ENCODE assay signal across 14 mouse cellular contexts in genomic region chr9:91385561-91386430, GRCm38 (mm10). TPM values are rescaled to one million over a fixed set of nuclear protein-coding genes. Genes with fewer than 3 reads are reported as not detected.
DNase-seq lines count a peak whose midpoint lies in the region; ATAC-seq and TF ChIP-seq lines count a peak whose summit lies in the region.
"Had no signal": no experiment of that assay in that cellular context is flagged by ENCODE, and none has a peak within 500 bp of the region (broad histone marks: within the 10 kb centered on the region; RNA-seq: fewer than 3 reads in every experiment).

No protein-coding gene starts in this region.

- H3K36me3 ChIP-seq in forebrain, embryonic 14.5 days (ENCODE audit: control insufficient read depth, insufficient read depth, low read length): no peaks in the 10 kb centered on the region
- no peaks in the 10 kb centered on the region for H3K36me3 ChIP-seq in hindbrain, postnatal 0 days (ENCODE audit: insufficient read depth, low read length)

- no peaks in the 10 kb centered on the region for H3K9me3 ChIP-seq in forebrain, embryonic 14.5 days (replicated peaks; ENCODE audit: control insufficient read depth, low read length)
- H3K9me3 ChIP-seq in hindbrain, postnatal 0 days (ENCODE audit: low read length): no peaks in the 10 kb centered on the region

- H3K27me3 ChIP-seq in forebrain, embryonic 14.5 days (replicated peaks; ENCODE audit: control insufficient read depth, insufficient read depth, low read length): peaks cover 76% of the 10 kb centered on the region
- H3K27me3 ChIP-seq in hindbrain, postnatal 0 days (ENCODE audit: insufficient read depth, low read length): peaks cover 28% of the 10 kb centered on the region

- peak overlapping the region; percentile 37; the same call in 1 of the 2 replicates for H3K4me2 ChIP-seq in forebrain, embryonic 14.5 days (ENCODE audit: low read length)
- H3K4me2 ChIP-seq in hindbrain, postnatal 0 days (ENCODE audit: low read depth, low read length): peak overlapping the region; percentile 53

- H3K9ac ChIP-seq in forebrain, embryonic 14.5 days (ENCODE audit: low read length): peak overlapping the region; percentile 17; the same call in 1 of the 2 replicates
- peak overlapping the region; percentile 58; the same call in 1 of the 2 replicates for H3K9ac ChIP-seq in hindbrain, postnatal 0 days (replicated peaks; ENCODE audit: low read length)
- H3K9ac ChIP-seq: liver, embryonic 14.5 days had no signal

- peak; percentile 41 to 59 for DNase-seq in cerebellum, postnatal 14 days
- no peak for DNase-seq in cerebellum, postnatal 4 days (ENCODE audit: low spot score in 2 of 2)
- DNase-seq in forebrain, embryonic 14.5 days (ENCODE audit: low spot score): no peak
- DNase-seq in hindbrain, postnatal 0 days (ENCODE audit: low spot score): peak; percentile 30
- DNase-seq in neural tube, embryonic 10.5 days (ENCODE audit: extremely low spot score, low spot score): peak; percentile 40
- no peak for DNase-seq in kidney, postnatal 14 days
- no peak for DNase-seq in frontal cortex, postnatal 10 days (ENCODE audit: low spot score in 2 of 2)
- DNase-seq in adrenal gland, adult 18-20 months (ENCODE audit: low spot score in 2 of 2): no peak
- DNase-seq: adrenal gland, postnatal 36 days; heart, adult 2 months; kidney, adult 8-10 months had no signal

- peak overlapping the region; percentile 95 for H3K27ac ChIP-seq in forebrain, embryonic 14.5 days (ENCODE audit: low read depth, low read length)
- peak overlapping the region; percentile 98 for H3K27ac ChIP-seq in hindbrain, postnatal 0 days
- H3K27ac ChIP-seq: heart, adult 2 months; liver, embryonic 14.5 days; macrophage had no signal

- TF ChIP-seq CTCF in hindbrain, postnatal 0 days (IDR thresholded peaks at IDR 0.05; ENCODE audit: low read depth): no peak

- H3K4me3 ChIP-seq in forebrain, embryonic 14.5 days (ENCODE audit: low read depth, low read length): no peak overlapping the region
- 0 out of 2 replicates have a peak overlapping the region, but pooled peaks have one; percentile 30 for H3K4me3 ChIP-seq in hindbrain, postnatal 0 days (ENCODE audit: low read length)
- H3K4me3 ChIP-seq: heart, adult 2 months had no signal

- ATAC-seq in forebrain, embryonic 14.5 days: no peak
- ATAC-seq in hindbrain, postnatal 0 days: no peak

- 5% methylated on average over 8 of the region's 8 CpGs for WGBS in forebrain, embryonic 14.5 days
- 8% methylated on average over 8 of the region's 8 CpGs for WGBS in hindbrain, postnatal 0 days

- no peaks in the 10 kb centered on the region for H3K4me1 ChIP-seq in forebrain, embryonic 14.5 days (ENCODE audit: control insufficient read depth, insufficient read depth, low read length)
- H3K4me1 ChIP-seq in hindbrain, postnatal 0 days (ENCODE audit: insufficient read depth, low read length): 0 out of 2 replicates have a peak, but pooled peaks cover 7% of the 10 kb centered on the region

RNA-seq across cellular contexts. Expression of gene Zic1, which starts 20.2 kb away (rescaled TPM):
- 14.4 and 14.8 TPM in 2 replicates for polyA plus RNA-seq in forebrain, embryonic 14.5 days (2014; fragmentation: Nextera tagmentation; extraction: Ambion mirVana)
- 281 and 342 TPM in 2 replicates for total RNA-seq in hindbrain, postnatal 0 days (2014; rRNA removed)
- 19.7 and 21.5 TPM in 2 replicates for polyA plus RNA-seq in hindbrain, postnatal 0 days (2015; fragmentation: Nextera tagmentation; extraction: Ambion mirVana)
- not detected for total RNA-seq in adrenal gland, adult 18-20 months (2021)
- total RNA-seq: adrenal gland, postnatal 36 days; heart, adult 2 months; heart, postnatal 25 days had no signal
- polyA plus RNA-seq: macrophage had no signal

RNA-seq across cellular contexts. Expression of gene Zic4, which starts 23.6 kb away (rescaled TPM):
- 45.1 and 56.3 TPM in 2 replicates for polyA plus RNA-seq in forebrain, embryonic 14.5 days (2014; fragmentation: Nextera tagmentation; extraction: Ambion mirVana)
- 107 and 144 TPM in 2 replicates for total RNA-seq in hindbrain, postnatal 0 days (2014; rRNA removed)
- polyA plus RNA-seq in hindbrain, postnatal 0 days (2015; fragmentation: Nextera tagmentation; extraction: Ambion mirVana): 51.0 and 58.2 TPM in 2 replicates
- not detected for total RNA-seq in adrenal gland, adult 18-20 months (2021)
- total RNA-seq: adrenal gland, postnatal 36 days; heart, adult 2 months; heart, postnatal 25 days had no signal
- polyA plus RNA-seq: heart, adult 2 months; macrophage had no signal

Comparison
In these comparisons a context has a peak if more than half of its experiments do, and no peak if none do; other contexts are left out.
1. DNase-seq: peak in cerebellum, postnatal 14 days (2 of 2), hindbrain, postnatal 0 days (single experiment) and neural tube, embryonic 10.5 days (single experiment); none in cerebellum, postnatal 4 days (0 of 2), forebrain, embryonic 14.5 days (single experiment), kidney, postnatal 14 days (single experiment), frontal cortex, postnatal 10 days (0 of 2) and adrenal gland, adult 18-20 months (0 of 2).
2. RNA of gene Zic1, which starts 20.2 kb away (total RNA-seq): 281 to 342 TPM in hindbrain, postnatal 0 days; not detected in adrenal gland, adult 18-20 months; every median in the first group is over 100 times any median in the second.
3. RNA of gene Zic4, which starts 23.6 kb away (total RNA-seq): 107 to 144 TPM in hindbrain, postnatal 0 days; not detected in adrenal gland, adult 18-20 months; every median in the first group is over 100 times any median in the second.